Mouse (Mus musculus): Measurements from ENCODE around the gene Hoxd1. TPM values are rescaled to one million over a fixed set of nuclear protein-coding genes. Genes with fewer than 3 reads are reported as not detected.

The Hoxd1 gene
- polyA plus RNA-seq, 1 experiment: not detected

DNA sequence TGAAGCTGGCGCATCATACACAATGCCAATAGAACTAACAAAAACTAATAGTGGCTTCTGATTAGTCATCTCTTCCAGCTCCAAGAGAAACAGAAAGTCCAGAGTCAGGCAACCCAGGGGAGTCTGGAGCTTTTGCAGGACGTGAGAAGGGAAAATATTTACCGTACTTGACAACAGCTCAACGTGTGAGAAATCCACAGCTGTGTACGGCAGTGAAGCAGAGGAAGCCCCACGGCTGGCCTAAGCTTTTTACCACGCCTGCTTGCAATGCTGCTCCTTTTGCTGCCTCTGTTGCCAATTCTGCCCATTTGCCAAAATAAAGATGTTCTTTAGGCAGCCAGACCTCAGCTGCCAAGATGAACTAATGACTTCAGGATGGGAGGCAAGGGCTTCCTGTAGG lies 32.8 kb downstream of the Hoxd1 start:
- TF ChIP-seq POLR2A (IDR thresholded peaks at IDR 0.05; ENCODE audit: insufficient read depth, low read depth, low read length) (no peak), CTCF (IDR thresholded peaks at IDR 0.05; ENCODE audit: insufficient read depth, low read depth, low read length) (no peak)
- Histone ChIP-seq H3K27ac (ENCODE audit: insufficient read depth, low read depth, low read length) (no peak overlapping the region), H3K4me3 (ENCODE audit: insufficient read depth, low read depth, low read length) (no peak overlapping the region), H3K4me1 (ENCODE audit: control insufficient read depth, insufficient read depth, low read length) (no peaks in the 10 kb centered on the region)
- WGBS: 40% methylated on average over 7 of the region's 7 CpGs

DNA sequence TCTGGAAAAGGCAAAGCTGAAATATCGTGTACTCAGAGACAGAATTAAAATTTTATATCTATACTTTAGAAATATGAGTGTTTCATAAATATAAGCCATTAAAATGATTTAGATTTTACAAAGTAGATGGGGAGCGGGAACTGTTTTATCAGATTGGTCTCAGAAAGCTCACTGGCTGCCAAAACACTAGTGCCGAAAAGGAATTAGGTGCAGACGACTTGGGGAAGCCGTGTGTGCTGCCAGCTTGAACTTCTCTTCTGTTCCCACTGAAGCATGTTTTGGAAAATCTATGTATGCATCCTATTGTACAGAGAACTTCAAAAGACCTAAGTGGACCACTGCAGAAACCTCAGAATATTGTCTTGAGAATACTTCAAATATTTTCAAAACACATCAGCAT lies 45.7 kb downstream of the Hoxd1 start:
- 83% methylated on average over 5 of the region's 5 CpGs for WGBS
- Histone ChIP-seq H3K4me3 (ENCODE audit: insufficient read depth, low read depth, low read length) (no peak overlapping the region), H3K4me1 (ENCODE audit: control insufficient read depth, insufficient read depth, low read length) (no peaks in the 10 kb centered on the region), H3K27ac (ENCODE audit: insufficient read depth, low read depth, low read length) (no peak overlapping the region)
- TF ChIP-seq POLR2A (IDR thresholded peaks at IDR 0.05; ENCODE audit: insufficient read depth, low read depth, low read length): no peak
- no peak for TF ChIP-seq CTCF (IDR thresholded peaks at IDR 0.05; ENCODE audit: insufficient read depth, low read depth, low read length)

Other genes with a start within 250 kb of the Hoxd1 start
- not detected in 2 replicates for gene Lnpk, start 183.5 kb upstream of the Hoxd1 start, polyA plus RNA-seq (2012; ENCODE audit: insufficient read depth, insufficient read length, low replicate concordance, missing spikeins)
- not detected in 2 replicates for gene Evx2, start 103.4 kb upstream of the Hoxd1 start, polyA plus RNA-seq (2012; ENCODE audit: insufficient read depth, insufficient read length, low replicate concordance, missing spikeins)
- gene Hoxd13, start 94.7 kb upstream of the Hoxd1 start, polyA plus RNA-seq (2012; ENCODE audit: insufficient read depth, insufficient read length, low replicate concordance, missing spikeins): not detected in 2 replicates
- gene Hoxd12, start 88.0 kb upstream of the Hoxd1 start, polyA plus RNA-seq (2012; ENCODE audit: insufficient read depth, insufficient read length, low replicate concordance, missing spikeins): not detected in 2 replicates
- gene Hoxd11, start 83.4 kb upstream of the Hoxd1 start, polyA plus RNA-seq (2012; ENCODE audit: insufficient read depth, insufficient read length, low replicate concordance, missing spikeins): not detected in 2 replicates
- gene Hoxd10, start 71.1 kb upstream of the Hoxd1 start, polyA plus RNA-seq (2012; ENCODE audit: insufficient read depth, insufficient read length, low replicate concordance, missing spikeins): not detected in 2 replicates
- not detected in 2 replicates for gene Hoxd9, start 65.3 kb upstream of the Hoxd1 start, polyA plus RNA-seq (2012; ENCODE audit: insufficient read depth, insufficient read length, low replicate concordance, missing spikeins)
- not detected in 2 replicates for gene Hoxd8, start 58.4 kb upstream of the Hoxd1 start, polyA plus RNA-seq (2012; ENCODE audit: insufficient read depth, insufficient read length, low replicate concordance, missing spikeins)
- gene Hoxd3, start 51.1 kb upstream of the Hoxd1 start, polyA plus RNA-seq (2012; ENCODE audit: insufficient read depth, insufficient read length, low replicate concordance, missing spikeins): not detected in 2 replicates
- gene Hoxd4, start 51.1 kb upstream of the Hoxd1 start, polyA plus RNA-seq (2012; ENCODE audit: insufficient read depth, insufficient read length, low replicate concordance, missing spikeins): not detected in 2 replicates
- not detected in 2 replicates for gene Gm28230, start 36.3 kb upstream of the Hoxd1 start, polyA plus RNA-seq (2012; ENCODE audit: insufficient read depth, insufficient read length, low replicate concordance, missing spikeins)
- not detected in 2 replicates for gene Mtx2, start 62.8 kb downstream of the Hoxd1 start, polyA plus RNA-seq (2012; ENCODE audit: insufficient read depth, insufficient read length, low replicate concordance, missing spikeins)